In the genomic region with DNA sequence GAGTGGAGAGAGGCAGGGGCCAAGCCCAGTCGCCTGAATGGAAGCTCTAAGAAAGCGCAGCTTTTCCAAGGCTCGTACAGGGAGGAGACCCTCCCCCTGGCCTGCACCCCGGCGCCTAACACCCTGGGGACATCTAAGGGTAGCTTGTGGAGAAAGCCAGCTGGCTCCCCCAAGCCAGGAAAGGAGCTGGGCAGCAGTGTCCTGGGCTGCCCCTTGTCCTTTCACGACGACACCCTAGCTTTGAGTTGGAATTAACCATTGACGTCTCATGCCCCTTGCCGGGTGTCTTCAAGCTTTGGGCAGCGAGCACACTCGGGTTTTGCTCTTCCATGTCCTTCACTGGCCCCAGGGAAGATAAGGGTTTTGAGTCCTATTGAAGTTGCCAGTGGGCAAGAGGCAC, we compare ENCODE assay signal across 10 mouse cellular contexts. TPM values are rescaled to one million over a fixed set of nuclear protein-coding genes. Genes with fewer than 3 reads are reported as not detected.
DNase-seq lines count a peak whose midpoint lies in the region; ATAC-seq and TF ChIP-seq lines count a peak whose summit lies in the region.
"Had no signal": no experiment of that assay in that cellular context is flagged by ENCODE, and none has a peak within 500 bp of the region (broad histone marks: within the 10 kb centered on the region; RNA-seq: fewer than 3 reads in every experiment).

No protein-coding gene starts in this region.

- H3K79me2 ChIP-seq in macrophage (ENCODE audit: inconsistent target), result peaks cover 26% of the 10 kb centered on the region

- no peak for DNase-seq in kidney, postnatal 0 days (ENCODE audit: low spot score)
- no peak for DNase-seq in kidney, postnatal 25 days
- DNase-seq in right cerebral cortex, postnatal 36 days (ENCODE audit: low spot score in 2 of 2), result no peak
- no peak for DNase-seq in lung, postnatal 25 days (ENCODE audit: low spot score)
- DNase-seq: right cerebral cortex, postnatal 25 days had no signal

- no peaks in the 10 kb centered on the region for H3K27me3 ChIP-seq in kidney, postnatal 0 days (ENCODE audit: insufficient read depth, low read length)
- no peaks in the 10 kb centered on the region for H3K27me3 ChIP-seq in hindbrain, embryonic 12.5 days

- peaks cover 16% of the 10 kb centered on the region for H3K36me3 ChIP-seq in kidney, postnatal 0 days (ENCODE audit: insufficient read depth, low read length)
- H3K36me3 ChIP-seq in hindbrain, embryonic 12.5 days, result peaks cover 32% of the 10 kb centered on the region
- H3K36me3 ChIP-seq in macrophage (ENCODE audit: inconsistent target), result no peaks in the 10 kb centered on the region

- WGBS in kidney, postnatal 0 days, result 81% methylated on average over 11 of the region's 11 CpGs
- 88% methylated on average over 11 of the region's 11 CpGs for WGBS in hindbrain, embryonic 12.5 days
- 88% methylated on average over 7 of the region's 11 CpGs for WGBS in macrophage (ENCODE audit: missing documents)

- H3K4me3 ChIP-seq in kidney, postnatal 0 days (replicated peaks; ENCODE audit: low read depth, low read length), result no peak overlapping the region
- peak overlapping the region; percentile 38 for H3K4me3 ChIP-seq in bone marrow macrophage, adult 2 months (ENCODE audit: insufficient read depth, low read length)
- no peak overlapping the region for H3K4me3 ChIP-seq in hindbrain, embryonic 12.5 days
- H3K4me3 ChIP-seq in macrophage (ENCODE audit: inconsistent target), result peak overlapping the region; percentile 15

- 0 out of 2 replicates have a peak overlapping the region, but pooled peaks have one; percentile 73 for H3K4me2 ChIP-seq in kidney, postnatal 0 days (ENCODE audit: low read length)
- H3K4me2 ChIP-seq in hindbrain, embryonic 12.5 days (replicated peaks), result no peak overlapping the region

- peak overlapping the region; percentile 31; the same call in 1 of the 2 replicates for H3K9ac ChIP-seq in kidney, postnatal 0 days (ENCODE audit: low read depth, low read length)
- H3K9ac ChIP-seq in hindbrain, embryonic 12.5 days, result no peak overlapping the region

- no peak for ATAC-seq in kidney, postnatal 0 days (replicated peaks; ENCODE audit: low FRiP score, low read depth)
- ATAC-seq in hindbrain, embryonic 12.5 days (ENCODE audit: low FRiP score), result no peak

- H3K9me3 ChIP-seq in kidney, postnatal 0 days (replicated peaks; ENCODE audit: low read length), result no peaks in the 10 kb centered on the region
- no peaks in the 10 kb centered on the region for H3K9me3 ChIP-seq in hindbrain, embryonic 12.5 days (replicated peaks)

- TF ChIP-seq POLR2A in bone marrow macrophage, adult 2 months (IDR thresholded peaks at IDR 0.05; ENCODE audit: borderline replicate concordance, low read depth, low read length), result no peak

- H3K27ac ChIP-seq in kidney, postnatal 0 days, result peak overlapping the region; percentile 39; the same call in 1 of the 2 replicates
- peak overlapping the region; percentile 86 for H3K27ac ChIP-seq in bone marrow macrophage, adult 2 months (ENCODE audit: insufficient read depth, low read depth, low read length)
- peak overlapping the region; percentile 46; the same call in 1 of the 2 replicates for H3K27ac ChIP-seq in hindbrain, embryonic 12.5 days
- peak overlapping the region; percentile 98 for H3K27ac ChIP-seq in macrophage

- H3K4me1 ChIP-seq in kidney, postnatal 0 days (replicated peaks; ENCODE audit: insufficient read depth, low read length), result peaks cover 20% of the 10 kb centered on the region
- peaks cover 21% of the 10 kb centered on the region for H3K4me1 ChIP-seq in bone marrow macrophage, adult 2 months (ENCODE audit: control insufficient read depth, insufficient read depth, low read length)
- H3K4me1 ChIP-seq in hindbrain, embryonic 12.5 days, result peaks cover 32% of the 10 kb centered on the region

- no peak for TF ChIP-seq CTCF in kidney, postnatal 0 days (IDR thresholded peaks at IDR 0.05; ENCODE audit: low read depth)
- TF ChIP-seq CTCF in bone marrow macrophage, adult 2 months (IDR thresholded peaks at IDR 0.05; ENCODE audit: low read depth, low read length), result no peak

RNA-seq across cellular contexts. Expression of gene Ubald2, which starts 3.6 kb away (rescaled TPM):
- 53.5 and 53.6 TPM in 2 replicates for polyA plus RNA-seq in kidney, postnatal 0 days (2015; fragmentation: Nextera tagmentation; extraction: Ambion mirVana)
- 123 and 152 TPM in 2 replicates for polyA plus RNA-seq in bone marrow macrophage, adult 2 months (2012; ENCODE audit: insufficient read depth, insufficient read length, missing spikeins)
- 46.6 and 50.6 TPM in 2 replicates for polyA plus RNA-seq in hindbrain, embryonic 12.5 days (2016; fragmentation: Nextera tagmentation; extraction: Ambion mirVana)
- total RNA-seq in macrophage (2018; cell fraction: chromatin; rRNA removed), result 10 to 100 TPM in 7 of 26 experiments, 1 to 10 TPM in 17, under 1 TPM in 2; 0.62 to 15.1 (median 5.9) TPM
- 10 to 100 TPM; 22.3 to 37.2 (median 29.0) TPM for total RNA-seq in macrophage (2018; cell fraction: cytosol; rRNA removed)
- 10 to 100 TPM in 12 of 26 experiments, 1 to 10 TPM in 14; 3.3 to 22.5 (median 9.6) TPM for total RNA-seq in macrophage (2018; cell fraction: nucleus; rRNA removed)
- polyA plus RNA-seq in macrophage (2018), result 18.0 to 34.4 TPM (median 27.5 TPM) in 3 replicates

RNA-seq across cellular contexts. Expression of gene Rnf157, which starts 24.7 kb away (rescaled TPM):
- 7.4 and 8.1 TPM in 2 replicates for polyA plus RNA-seq in kidney, postnatal 0 days (2015; fragmentation: Nextera tagmentation; extraction: Ambion mirVana)
- 12.3 and 12.4 TPM in 2 replicates for polyA plus RNA-seq in bone marrow macrophage, adult 2 months (2012; ENCODE audit: insufficient read depth, insufficient read length, missing spikeins)
- 44.8 and 47.2 TPM in 2 replicates for polyA plus RNA-seq in hindbrain, embryonic 12.5 days (2016; fragmentation: Nextera tagmentation; extraction: Ambion mirVana)
- 10 to 100 TPM in 22 of 26 experiments, 1 to 10 TPM in 4; 3.1 to 61.4 (median 29.3) TPM for total RNA-seq in macrophage (2018; cell fraction: chromatin; rRNA removed)
- 10 to 100 TPM; 10.5 to 18.6 (median 14.5) TPM for total RNA-seq in macrophage (2018; cell fraction: cytosol; rRNA removed)
- 10 to 100 TPM in 20 of 26 experiments, 1 to 10 TPM in 6; 6.5 to 53.5 (median 18.2) TPM for total RNA-seq in macrophage (2018; cell fraction: nucleus; rRNA removed)
- 12.1 to 23.4 TPM (median 14.0 TPM) in 3 replicates for polyA plus RNA-seq in macrophage (2018)

RNA-seq across cellular contexts. Expression of gene Qrich2, which starts 28.5 kb away (rescaled TPM):
- polyA plus RNA-seq in kidney, postnatal 0 days (2015; fragmentation: Nextera tagmentation; extraction: Ambion mirVana), result 0.24 and 0.32 TPM in 2 replicates
- polyA plus RNA-seq in bone marrow macrophage, adult 2 months (2012; ENCODE audit: insufficient read depth, insufficient read length, missing spikeins), result not detected in 2 replicates
- polyA plus RNA-seq in hindbrain, embryonic 12.5 days (2016; fragmentation: Nextera tagmentation; extraction: Ambion mirVana), result 0.18 and 0.39 TPM in 2 replicates
- not detected for total RNA-seq in macrophage (2018; cell fraction: chromatin; rRNA removed)
- not detected for total RNA-seq in macrophage (2018; cell fraction: cytosol; rRNA removed)
- under 1 TPM in 3 of 26 experiments, not detected in 23; 0.12 to 0.58 (median 0.17) TPM for total RNA-seq in macrophage (2018; cell fraction: nucleus; rRNA removed)
- not detected in 3 replicates for polyA plus RNA-seq in macrophage (2018)
- total RNA-seq: hematopoietic stem cell, adult 5-6 weeks; midbrain, postnatal 0 days had no signal

RNA-seq across cellular contexts. Expression of gene Prpsap1, which starts 56.5 kb away (rescaled TPM):
- 150 and 167 TPM in 2 replicates for polyA plus RNA-seq in kidney, postnatal 0 days (2015; fragmentation: Nextera tagmentation; extraction: Ambion mirVana)
- 50.8 and 54.5 TPM in 2 replicates for polyA plus RNA-seq in bone marrow macrophage, adult 2 months (2012; ENCODE audit: insufficient read depth, insufficient read length, missing spikeins)
- polyA plus RNA-seq in hindbrain, embryonic 12.5 days (2016; fragmentation: Nextera tagmentation; extraction: Ambion mirVana), result 164 and 179 TPM in 2 replicates
- total RNA-seq in macrophage (2018; cell fraction: chromatin; rRNA removed), result 100 to 1,000 TPM in 3 of 26 experiments, 10 to 100 TPM in 23; 13.5 to 205 (median 56.5) TPM
- total RNA-seq in macrophage (2018; cell fraction: cytosol; rRNA removed), result 10 to 100 TPM; 16.5 to 29.4 (median 20.1) TPM
- 100 to 1,000 TPM in 2 of 26 experiments, 10 to 100 TPM in 24; 12.6 to 160 (median 33.4) TPM for total RNA-seq in macrophage (2018; cell fraction: nucleus; rRNA removed)
- polyA plus RNA-seq in macrophage (2018), result 18.4 to 35.9 TPM (median 20.8 TPM) in 3 replicates

Comparison
In these comparisons a context has a peak if more than half of its experiments do, and no peak if none do; other contexts are left out.
1. H3K27ac ChIP-seq: peak in every context shown above with its lines; median percentile 98 in macrophage; 86 in bone marrow macrophage, adult 2 months; 46 in hindbrain, embryonic 12.5 days; 39 in kidney, postnatal 0 days.
2. H3K4me3 ChIP-seq: peak in bone marrow macrophage, adult 2 months (single experiment) and macrophage (single experiment); none in kidney, postnatal 0 days (single experiment) and hindbrain, embryonic 12.5 days (single experiment).